Mouse (Mus musculus) heart, adult 2 months (tissue): ENCODE results near the gene Ddx56. TPM values are rescaled to one million over a fixed set of nuclear protein-coding genes. Genes with fewer than 3 reads are reported as not detected.

Experiments used
- DNase-seq, 2 experiments: peaks; one replicate each; pipeline ENCODE4 v3.0.0; 2021
- H3K27ac ChIP-seq: fragments of 200-600 bp; 2 replicates; pipeline ENCODE4 v1.8.1; 2022
- H3K27me3 ChIP-seq: fragments of 200-500 bp; 2 replicates; pipeline ENCODE4 v1.6.1; 2012; ENCODE audit warnings: mild to moderate bottlenecking, low read length, inconsistent platforms, mixed read lengths; ENCODE audit not compliant: control insufficient read depth, insufficient read depth
- H3K36me3 ChIP-seq: fragments of 200-500 bp; 2 replicates; pipeline ENCODE4 v1.6.1; 2012; ENCODE audit warnings: low read length, inconsistent platforms; ENCODE audit not compliant: control insufficient read depth, insufficient read depth
- H3K4me1 ChIP-seq: fragments of 200-500 bp; 2 replicates; pipeline ENCODE4 v1.6.1; 2011; ENCODE audit warnings: low read length; ENCODE audit not compliant: control insufficient read depth, insufficient read depth
- H3K4me3 ChIP-seq: fragments of 200-600 bp; 2 replicates; pipeline ENCODE4 v1.8.1; 2022
- H3K79me2 ChIP-seq: fragments of 200-500 bp; replicated peaks from 2 replicates; pipeline ENCODE4 v1.6.1; 2012; ENCODE audit warnings: mild to moderate bottlenecking, inconsistent platforms, low read length, moderate library complexity, mixed read lengths; ENCODE audit not compliant: control insufficient read depth, insufficient read depth
- H3K9ac ChIP-seq: fragments of 200-500 bp; 2 replicates; pipeline ENCODE4 v1.6.1; 2012; ENCODE audit warnings: low read depth, mild to moderate bottlenecking, control low read depth, inconsistent platforms, low read length, mixed read lengths
- CTCF ChIP-seq: fragments of 200-600 bp; IDR thresholded peaks from 2 replicates; pipeline ENCODE4 v1.8.1; 2022; ENCODE audit warnings: antibody characterized with exemption, mild to moderate bottlenecking, moderate library complexity
- EP300 ChIP-seq: fragments of 200-500 bp; IDR thresholded peaks from 2 replicates; pipeline ENCODE4 v1.6.1; 2011; ENCODE audit warnings: low read depth, low read length, control low read depth; ENCODE audit not compliant: insufficient read depth
- POLR2A ChIP-seq: fragments of 200-500 bp; IDR thresholded peaks from 2 replicates; pipeline ENCODE4 v1.6.1; 2011; ENCODE audit warnings: mild to moderate bottlenecking, low read depth, low read length, control low read depth; ENCODE audit not compliant: insufficient read depth
- WGBS: fragments of 180-500 bp; shearing (Covaris S2); methylation state at CpG from one replicate; pipeline ENCODE4 v1.1.7; 2018; 5-methylcytosine and 5-hydroxymethylcytosine counted together
- intact Hi-C: fragments of 180-260 bp; cut with DNase I; formaldehyde crosslinking; loops from one replicate; pipeline ENCODE4 v1.15.1; 2025
- polyA plus RNA-seq: library from polyadenylated mRNA; depleted of rRNA; stranded (reverse); fragments of >200 nt; gene quantifications from 2 replicates; pipeline ENCODE4 v1.2.3, GENCODE M21; 2012
- total RNA-seq, 2 experiments: library from RNA; stranded (reverse); gene quantifications; 2 replicates each; pipeline ENCODE4 v1.2.3; 2021

The Ddx56 gene
- total and polyA plus RNA-seq, 3 experiments = 19.7 to 22.0 (median 21.1) TPM

DNA sequence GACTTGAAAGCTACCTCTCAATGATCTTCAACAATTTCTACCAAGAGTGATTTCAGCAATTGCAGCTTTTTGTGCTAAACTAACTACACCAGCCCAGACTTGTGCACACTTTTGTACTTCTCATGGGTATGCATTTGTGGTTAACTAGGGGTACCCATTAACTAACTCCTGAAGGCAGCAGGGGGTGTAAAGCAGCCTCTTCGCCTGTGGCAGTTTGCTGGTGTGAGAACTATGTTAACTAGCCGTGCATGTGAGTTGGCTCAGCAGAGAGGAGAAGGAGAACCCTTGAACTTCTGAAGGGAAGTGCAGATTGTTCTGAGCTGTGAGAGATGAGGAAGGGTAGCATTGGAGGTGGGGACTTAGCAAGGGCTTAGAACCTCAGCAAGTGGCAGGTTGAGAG lies 35.2 kb upstream of the Ddx56 start:
- Histone ChIP-seq H3K27me3 (no peaks in the 10 kb centered on the region), H3K4me3 (no peak overlapping the region), H3K36me3 (peaks cover 57% of the 10 kb centered on the region), H3K4me1 (peaks cover 5% of the 10 kb centered on the region), H3K79me2 (peaks cover 6% of the 10 kb centered on the region), H3K27ac (no peak overlapping the region), H3K9ac (no peak overlapping the region)
- TF ChIP-seq POLR2A (no peak), CTCF (no peak), EP300 (no peak)
- no peak for DNase-seq
- WGBS = 56% methylated on average over 2 of the region's 2 CpGs
- intact Hi-C loops = no loop called here

DNA sequence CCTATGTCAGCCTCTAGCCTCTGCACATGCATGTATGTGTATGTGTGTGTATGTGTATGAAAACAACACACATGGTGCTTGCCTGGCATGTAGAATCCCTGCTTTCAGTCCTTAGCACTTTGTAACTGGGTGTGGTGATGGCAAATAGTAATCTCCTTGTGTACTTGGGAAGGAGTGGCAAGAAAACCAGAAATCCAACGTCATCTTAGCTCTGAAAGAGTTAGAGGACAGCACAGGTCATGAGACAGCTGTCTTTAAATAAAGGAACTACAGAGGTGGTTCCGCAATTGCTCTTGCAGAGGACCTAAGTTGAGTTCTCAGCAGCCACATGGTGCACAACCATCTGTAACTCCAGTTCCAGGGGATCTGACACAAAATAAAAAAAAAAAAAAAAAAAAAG lies 31.9 kb upstream of the Ddx56 start:
- Histone ChIP-seq H3K4me1 (peaks cover 3% of the 10 kb centered on the region; the same call in 1 of the 2 replicates), H3K27me3 (no peaks in the 10 kb centered on the region), H3K9ac (no peak overlapping the region), H3K4me3 (no peak overlapping the region), H3K36me3 (peaks cover 50% of the 10 kb centered on the region), H3K79me2 (peaks cover 6% of the 10 kb centered on the region), H3K27ac (no peak overlapping the region)
- intact Hi-C loops = no loop called here
- TF ChIP-seq POLR2A = no peak
- TF ChIP-seq EP300 = no peak
- no peak for TF ChIP-seq CTCF
- WGBS = 56% methylated on average over 2 of the region's 2 CpGs
- no peak for DNase-seq

DNA sequence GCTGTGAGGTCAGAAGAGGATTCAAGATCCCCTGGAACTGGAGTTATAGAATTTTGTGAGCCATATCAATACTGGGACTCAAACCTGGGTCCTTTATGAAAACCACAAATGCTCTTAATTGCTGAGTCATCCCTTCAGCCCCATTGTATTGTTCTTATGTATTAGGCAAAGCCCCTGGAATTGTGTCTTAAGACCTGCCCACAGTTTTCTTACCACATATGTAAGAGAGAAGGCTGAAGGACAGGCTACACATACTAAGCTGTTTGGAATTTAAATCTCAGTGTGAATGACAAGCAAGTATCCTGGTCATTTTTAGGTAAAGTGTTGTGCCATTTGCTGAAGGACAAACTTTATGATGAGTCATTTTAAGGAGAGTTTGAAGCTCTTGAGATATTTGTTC lies 28.5 kb upstream of the Ddx56 start:
- TF ChIP-seq CTCF = no peak
- no peak for TF ChIP-seq EP300
- no peak for TF ChIP-seq POLR2A
- H3K79me2 ChIP-seq = peaks cover 6% of the 10 kb centered on the region

DNA sequence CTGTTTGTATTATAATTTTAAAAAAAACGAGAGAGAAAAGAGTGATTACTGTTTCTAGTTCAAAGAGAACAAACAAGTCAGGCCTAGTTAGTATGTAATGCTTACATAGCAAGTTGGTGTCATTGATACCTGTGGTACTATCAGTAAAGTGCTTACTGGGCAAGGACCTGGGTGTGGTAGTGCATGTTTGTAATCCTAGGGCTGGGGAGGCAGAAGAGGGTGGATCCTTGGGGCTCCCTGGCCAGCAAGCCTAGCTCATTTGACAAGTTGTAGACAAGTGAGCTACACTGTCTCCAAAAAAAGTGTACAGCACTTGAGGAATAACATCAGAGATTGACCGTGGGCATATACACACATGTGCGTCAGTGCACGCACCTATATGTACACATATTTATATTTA lies 27.1 kb upstream of the Ddx56 start:
- H3K9ac ChIP-seq = no peak overlapping the region
- H3K27ac ChIP-seq = no peak overlapping the region
- intact Hi-C loops = no loop called here
- H3K4me3 ChIP-seq = no peak overlapping the region; the same call in 1 of the 2 replicates
- no peak for DNase-seq
- no peaks in the 10 kb centered on the region for H3K27me3 ChIP-seq
- 74% methylated on average over 4 of the region's 4 CpGs for WGBS
- H3K79me2 ChIP-seq = peaks cover 6% of the 10 kb centered on the region
- H3K36me3 ChIP-seq = peaks cover 26% of the 10 kb centered on the region
- no peak for TF ChIP-seq CTCF
- no peak for TF ChIP-seq EP300
- TF ChIP-seq POLR2A = no peak
- H3K4me1 ChIP-seq = peaks cover 6% of the 10 kb centered on the region; the same call in 1 of the 2 replicates

More for the DNA sequence above, 28.5 kb upstream of the Ddx56 start:
- intact Hi-C loops = no loop called here
- no peak overlapping the region; the same call in 1 of the 2 replicates for H3K27ac ChIP-seq
- H3K27me3 ChIP-seq = no peaks in the 10 kb centered on the region
- DNase-seq = no peak
- no peak overlapping the region for H3K9ac ChIP-seq
- no peak overlapping the region for H3K4me3 ChIP-seq
- H3K4me1 ChIP-seq = peaks cover 5% of the 10 kb centered on the region; the same call in 1 of the 2 replicates
- peaks cover 34% of the 10 kb centered on the region for H3K36me3 ChIP-seq

DNA sequence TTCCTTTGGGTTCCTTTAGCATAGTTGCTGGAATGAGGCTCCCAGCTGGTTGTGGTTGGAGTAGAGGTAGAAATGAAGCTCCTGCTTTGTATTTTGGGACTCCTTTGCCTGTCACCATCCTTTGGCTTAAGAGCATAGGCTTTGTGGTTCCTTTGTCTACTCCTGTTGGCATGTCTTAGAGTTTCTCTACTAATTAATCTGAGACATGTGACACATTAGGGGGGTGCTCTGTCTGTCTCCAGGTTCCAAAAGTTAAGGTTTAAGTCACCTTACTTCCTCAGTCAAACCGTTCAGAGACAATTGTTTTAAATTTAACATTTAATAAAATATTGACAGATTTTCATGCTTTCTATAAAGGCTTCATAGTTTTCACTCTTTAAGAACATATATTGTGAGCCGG lies 26.0 kb upstream of the Ddx56 start:
- no peak for DNase-seq
- Histone ChIP-seq H3K27ac (peak overlapping the region; percentile 99), H3K4me1 (peaks cover 4% of the 10 kb centered on the region; the same call in 1 of the 2 replicates), H3K27me3 (no peaks in the 10 kb centered on the region), H3K79me2 (peaks cover 3% of the 10 kb centered on the region), H3K36me3 (peaks cover 17% of the 10 kb centered on the region), H3K9ac (no peak overlapping the region), H3K4me3 (peak overlapping the region; percentile 80)
- no peak for TF ChIP-seq CTCF
- TF ChIP-seq POLR2A = no peak
- TF ChIP-seq EP300 = no peak
- intact Hi-C loops = no loop called here
- WGBS = 67% methylated on average over 2 of the region's 2 CpGs

DNA sequence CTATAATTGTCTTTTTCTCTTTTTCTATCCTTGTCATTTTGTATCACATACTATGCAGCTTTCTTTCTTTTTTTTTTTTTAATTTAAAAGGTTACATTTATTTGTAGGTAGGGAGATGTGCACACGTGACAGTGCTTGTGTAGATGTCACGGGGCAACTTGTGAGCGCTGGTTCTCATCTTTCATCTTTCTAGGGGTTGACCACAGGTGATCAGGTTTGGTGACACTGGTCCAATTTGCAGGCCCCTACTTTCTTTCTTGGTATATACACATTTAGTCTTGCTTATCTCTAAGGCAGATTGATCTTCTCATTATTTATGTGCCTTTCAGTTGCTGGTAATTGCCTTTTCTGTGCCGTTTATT lies 25.4 kb upstream of the Ddx56 start:
- intact Hi-C loops = no loop called here
- Histone ChIP-seq H3K36me3 (peaks cover 11% of the 10 kb centered on the region), H3K27ac (peak overlapping the region; percentile 99), H3K9ac (peak overlapping the region; percentile 59; the same call in 1 of the 2 replicates), H3K4me1 (peaks cover 4% of the 10 kb centered on the region; the same call in 1 of the 2 replicates), H3K27me3 (no peaks in the 10 kb centered on the region), H3K4me3 (peak overlapping the region; percentile 80), H3K79me2 (peaks cover 3% of the 10 kb centered on the region)
- WGBS = 63% methylated on average over 4 of the region's 4 CpGs
- DNase-seq = no peak
- no peak for TF ChIP-seq CTCF
- no peak for TF ChIP-seq POLR2A
- no peak for TF ChIP-seq EP300
